Mouse (Mus musculus) urinary bladder, postnatal 4 days (tissue): ENCODE data around the gene Lyplal1.

Source experiments
- DNase-seq, 2 experiments: peaks; one replicate each; pipeline ENCODE4 v3.0.0; 2021 to 2022; ENCODE audit warnings: low spot score in 2 of 2

Gene Lyplal1

GRCm38 (mm10) chr1:186116701-186117488 lies at the start of gene Lyplal1:
Lyplal1 (minus strand) TSS chr1:186117310.
- DNase-seq: peak; percentile 93 to 96

GRCm38 (mm10) chr1:186163616-186164015 lies 46.5 kb upstream of the Lyplal1 start:
- no peak for DNase-seq

- no peak for DNase-seq
Measured at GRCm38 (mm10) chr1:186163206-186163605, 46.1 kb upstream of the Lyplal1 start.

GRCm38 (mm10) chr1:186150376-186150775 lies 33.3 kb upstream of the Lyplal1 start:
- no peak for DNase-seq

GRCm38 (mm10) chr1:186145444-186145843 lies 28.3 kb upstream of the Lyplal1 start:
- DNase-seq: no peak

- peak in 1 of 2 experiments; percentile 7 for DNase-seq
Measured at GRCm38 (mm10) chr1:186140191-186140590, 23.1 kb upstream of the Lyplal1 start.

GRCm38 (mm10) chr1:186137873-186138272 lies 20.8 kb upstream of the Lyplal1 start:
- DNase-seq: no peak

- DNase-seq: no peak
Measured at GRCm38 (mm10) chr1:186136636-186137380, 19.7 kb upstream of the Lyplal1 start.

GRCm38 (mm10) chr1:186131465-186131864 lies 14.4 kb upstream of the Lyplal1 start:
- DNase-seq: no peak

- no peak for DNase-seq
Measured at GRCm38 (mm10) chr1:186128940-186129339, 11.8 kb upstream of the Lyplal1 start.

GRCm38 (mm10) chr1:186126313-186126862 lies 9.3 kb upstream of the Lyplal1 start:
- no peak for DNase-seq

- no peak for DNase-seq
Measured at GRCm38 (mm10) chr1:186123690-186124089, 6.6 kb upstream of the Lyplal1 start.

- no peak for DNase-seq
Measured at GRCm38 (mm10) chr1:186119856-186120255, 2.7 kb upstream of the Lyplal1 start.

GRCm38 (mm10) chr1:186116086-186116600 lies 967 bp downstream of the Lyplal1 start:
- DNase-seq: no peak

- DNase-seq: no peak
Measured at GRCm38 (mm10) chr1:186102313-186102712, 14.8 kb downstream of the Lyplal1 start.

- no peak for DNase-seq
Measured at GRCm38 (mm10) chr1:186066266-186066897, 50.7 kb downstream of the Lyplal1 start.

GRCm38 (mm10) chr1:186060041-186060440 lies 57.1 kb downstream of the Lyplal1 start:
- DNase-seq: no peak

- DNase-seq: no peak
Measured at GRCm38 (mm10) chr1:186054227-186054626, 62.9 kb downstream of the Lyplal1 start.

GRCm38 (mm10) chr1:186053280-186054043 lies 63.6 kb downstream of the Lyplal1 start:
- no peak for DNase-seq

GRCm38 (mm10) chr1:186043709-186044452 lies 73.2 kb downstream of the Lyplal1 start:
- DNase-seq: no peak
